Mouse (Mus musculus) layer of hippocampus, postnatal 10 days (tissue): Measurements from ENCODE around the gene 9030624G23Rik. TPM values are rescaled to one million over a fixed set of nuclear protein-coding genes. Genes with fewer than 3 reads are reported as not detected.
"Not testable (repeated sequence)": the region's sequence is repeated elsewhere in the genome, so short reads cannot be mapped to it uniquely, and the experiment has no call there.

Experiments used
- DNase-seq, 2 experiments: peaks; one replicate each; pipeline ENCODE4 v3.0.0; 2021; ENCODE audit warnings: low spot score in 2 of 2
- long read RNA-seq: library from polyadenylated mRNA; stranded (forward); transcript quantifications from one replicate; pipeline ENCODE4 v2.0.0, GENCODE M21; 2023
- total RNA-seq, 2 experiments: library from RNA; stranded (reverse); gene quantifications; 2 replicates each; pipeline ENCODE4 v1.2.3; 2021

9030624G23Rik gene
- 1 to 10 TPM; 3.6 to 4.2 TPM for total RNA-seq
- long read RNA-seq, partial matches to known transcripts: 0 of 3 reads
- long read RNA-seq, other reads (novel, unspliced or antisense): 2 of 3 reads

- peak; percentile 27 to 48 for DNase-seq
Observed at GRCm38 (mm10) chr12:24097108-24097520, at the start of gene 9030624G23Rik. TSS of gene 9030624G23Rik (minus strand) at chr12:24097246.

DNA sequence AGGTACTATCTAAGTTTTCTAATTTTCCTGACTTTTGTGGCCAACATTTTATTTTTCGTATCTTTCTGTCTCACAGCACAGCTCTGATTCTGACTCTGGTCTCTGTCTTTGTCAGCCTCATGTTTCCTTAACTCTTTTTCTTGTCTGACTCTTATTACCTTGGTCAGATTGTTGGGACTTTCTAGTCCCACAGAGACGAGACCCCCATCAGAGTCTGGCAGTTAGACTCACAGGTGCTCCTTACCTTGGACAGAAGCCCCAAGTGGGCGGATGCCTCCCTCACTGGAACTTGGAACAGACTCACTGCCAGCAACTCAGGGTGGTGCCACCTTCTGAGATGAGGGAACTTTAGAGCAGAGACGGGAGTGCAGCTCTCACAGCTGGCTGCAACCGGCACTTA is 13.9 kb downstream of the 9030624G23Rik start:
- not testable (repeated sequence) for DNase-seq
